Mouse (Mus musculus) hindbrain, embryonic 10.5 days (tissue): ENCODE measurements at regions not wholly inside any gene's neighbourhood (a gene's known extent, or its start where the extent isn't known, plus 50 kb on each side); places are given as distances from the start of the nearest gene placed in this dataset.

Experiments
- DNase-seq: peaks from one replicate; pipeline ENCODE4 v3.0.0-alpha.2; 2017; ENCODE audit warnings: low spot score
- H3K27ac ChIP-seq: fragments of 300-500 bp; sonication (generic); 2 replicates; pipeline ENCODE4 v1.5.1; 2016; ENCODE audit warnings: mild to moderate bottlenecking, moderate library complexity
- H3K27me3 ChIP-seq: fragments of 300-500 bp; sonication (generic); 2 replicates; pipeline ENCODE4 v1.6.1; 2016; ENCODE audit warnings: mild to moderate bottlenecking; ENCODE audit not compliant: poor library complexity, insufficient read depth, severe bottlenecking
- H3K36me3 ChIP-seq: fragments of 300-500 bp; sonication (generic); 2 replicates; pipeline ENCODE4 v1.6.1; 2016; ENCODE audit warnings: mild to moderate bottlenecking, moderate library complexity
- H3K4me1 ChIP-seq: fragments of 300-500 bp; sonication (generic); replicated peaks from 2 replicates; pipeline ENCODE4 v1.6.1; 2016; ENCODE audit warnings: mild to moderate bottlenecking
- H3K4me3 ChIP-seq: fragments of 300-500 bp; sonication (generic); 2 replicates; pipeline ENCODE4 v1.5.1; 2016; ENCODE audit warnings: mild to moderate bottlenecking, moderate library complexity
- H3K9me3 ChIP-seq: fragments of 300-500 bp; sonication (generic); 2 replicates; pipeline ENCODE4 v1.6.1; 2016; ENCODE audit warnings: mild to moderate bottlenecking, moderate library complexity
- WGBS: fragments of 180-500 bp; shearing (Covaris S2); methylation state at CpG from one replicate; pipeline ENCODE4 v1.1.7; 2016; 5-methylcytosine and 5-hydroxymethylcytosine counted together

DNA sequence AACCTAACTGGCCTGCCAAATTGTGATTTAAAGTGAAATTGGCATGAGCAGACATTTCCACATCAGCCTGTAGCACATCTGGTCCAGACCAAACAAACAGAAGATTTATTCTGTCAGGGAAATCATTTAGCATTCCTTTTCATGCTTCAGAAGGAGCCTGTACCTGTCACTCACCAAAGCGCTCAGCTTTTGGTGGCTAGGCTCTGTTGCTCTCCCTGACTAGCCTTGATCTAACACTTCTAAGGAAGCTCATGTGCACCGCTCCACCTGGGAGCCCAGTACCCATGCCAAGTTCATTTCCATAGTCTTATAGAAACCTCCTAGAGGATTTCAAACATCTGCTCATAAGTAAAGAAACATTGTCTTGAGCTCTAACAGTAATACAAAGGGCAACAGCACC is 253.8 kb upstream of the Tfap2d start:
- Histone ChIP-seq H3K9me3 (no peaks in the 10 kb centered on the region), H3K27ac (no peak overlapping the region), H3K27me3 (no peaks in the 10 kb centered on the region), H3K36me3 (no peaks in the 10 kb centered on the region), H3K4me3 (no peak overlapping the region), H3K4me1 (no peaks in the 10 kb centered on the region)
- 80% methylated on average over 2 of the region's 2 CpGs for WGBS
- no peak for DNase-seq

DNA sequence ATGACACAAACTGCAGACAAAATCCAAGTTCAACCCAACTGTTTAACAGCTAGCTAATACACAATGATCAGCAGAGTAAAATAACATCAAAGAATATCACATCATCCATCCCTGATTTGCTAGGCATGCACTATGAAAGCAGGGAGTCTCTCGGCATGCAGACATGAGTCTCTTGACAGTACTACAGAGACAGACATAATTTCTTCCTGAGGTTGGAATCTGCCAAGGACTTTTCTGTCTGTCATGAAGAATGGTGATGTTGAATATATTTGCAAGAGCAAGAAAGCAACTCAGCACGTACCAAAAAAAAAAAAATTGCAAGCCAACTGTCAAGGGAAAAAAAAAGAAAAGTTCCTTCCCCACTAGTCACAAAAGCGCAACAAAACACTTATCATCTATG is 245.4 kb upstream of the Tfap2d start:
- no peak overlapping the region for H3K27ac ChIP-seq
- H3K4me3 ChIP-seq, result no peak overlapping the region
- H3K36me3 ChIP-seq, result no peaks in the 10 kb centered on the region
- no peaks in the 10 kb centered on the region for H3K27me3 ChIP-seq
- DNase-seq, result no peak
- 91% methylated on average over 3 of the region's 3 CpGs for WGBS
- H3K9me3 ChIP-seq, result no peaks in the 10 kb centered on the region
- no peaks in the 10 kb centered on the region for H3K4me1 ChIP-seq

- H3K27me3 ChIP-seq, result no peaks in the 10 kb centered on the region
- H3K9me3 ChIP-seq, result no peaks in the 10 kb centered on the region
- DNase-seq, result no peak
- H3K4me3 ChIP-seq, result no peak overlapping the region
- H3K27ac ChIP-seq, result no peak overlapping the region
- 95% methylated on average over 1 of the region's 1 CpGs for WGBS
- H3K4me1 ChIP-seq, result no peaks in the 10 kb centered on the region
- H3K36me3 ChIP-seq, result no peaks in the 10 kb centered on the region
These were observed 199.6 kb upstream of the Tfap2d start for GRCm38 (mm10) chr1:18903266-18903665.

- Histone ChIP-seq H3K9me3 (no peaks in the 10 kb centered on the region), H3K4me1 (no peaks in the 10 kb centered on the region), H3K27ac (no peak overlapping the region), H3K27me3 (no peaks in the 10 kb centered on the region), H3K36me3 (no peaks in the 10 kb centered on the region), H3K4me3 (no peak overlapping the region)
- WGBS, result 69% methylated on average over 4 of the region's 4 CpGs
- no peak for DNase-seq
These were observed 199.1 kb upstream of the Tfap2d start for GRCm38 (mm10) chr1:18903696-18904095.

- no peaks in the 10 kb centered on the region for H3K4me1 ChIP-seq
- no peaks in the 10 kb centered on the region for H3K27me3 ChIP-seq
- peak; percentile 2 for DNase-seq
- H3K4me3 ChIP-seq, result no peak overlapping the region
- 70% methylated on average over 4 of the region's 4 CpGs for WGBS
- H3K36me3 ChIP-seq, result no peaks in the 10 kb centered on the region
- H3K27ac ChIP-seq, result no peak overlapping the region
- H3K9me3 ChIP-seq, result no peaks in the 10 kb centered on the region
These were observed 191.2 kb upstream of the Tfap2d start for GRCm38 (mm10) chr1:18911578-18911977.

DNA sequence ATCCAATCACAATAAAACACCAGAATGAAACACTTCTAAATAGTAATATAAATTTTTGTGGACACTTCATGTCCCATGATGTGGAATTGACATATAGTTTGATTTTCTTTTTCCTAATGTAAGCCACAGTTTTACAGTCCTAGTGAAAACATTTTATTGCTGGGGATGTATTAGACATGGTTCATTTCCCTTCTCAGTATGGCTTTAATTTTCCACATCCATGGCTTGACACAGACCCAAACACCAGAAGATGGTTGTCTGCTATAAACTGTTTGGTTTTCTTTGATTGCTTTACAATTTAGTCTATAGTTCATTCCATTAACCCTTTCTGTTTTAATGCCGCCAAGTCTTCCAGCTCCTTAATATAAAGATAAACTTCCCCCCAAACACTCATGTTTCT is 146.5 kb upstream of the Tfap2d start:
- 96% methylated on average over 1 of the region's 1 CpGs for WGBS
- no peak for DNase-seq

GRCm38 (mm10) chr1:18956975-18957374 is 145.8 kb upstream of the Tfap2d start:
- Histone ChIP-seq H3K4me3 (no peak overlapping the region), H3K27me3 (no peaks in the 10 kb centered on the region), H3K9me3 (no peaks in the 10 kb centered on the region), H3K4me1 (no peaks in the 10 kb centered on the region), H3K36me3 (no peaks in the 10 kb centered on the region), H3K27ac (no peak overlapping the region)
- WGBS, result 65% methylated on average over 6 of the region's 6 CpGs
- no peak for DNase-seq

More for the DNA sequence above, 146.5 kb upstream of the Tfap2d start:
- Histone ChIP-seq H3K9me3 (no peaks in the 10 kb centered on the region), H3K4me1 (no peaks in the 10 kb centered on the region), H3K27me3 (no peaks in the 10 kb centered on the region), H3K27ac (no peak overlapping the region), H3K4me3 (no peak overlapping the region), H3K36me3 (no peaks in the 10 kb centered on the region)

DNA sequence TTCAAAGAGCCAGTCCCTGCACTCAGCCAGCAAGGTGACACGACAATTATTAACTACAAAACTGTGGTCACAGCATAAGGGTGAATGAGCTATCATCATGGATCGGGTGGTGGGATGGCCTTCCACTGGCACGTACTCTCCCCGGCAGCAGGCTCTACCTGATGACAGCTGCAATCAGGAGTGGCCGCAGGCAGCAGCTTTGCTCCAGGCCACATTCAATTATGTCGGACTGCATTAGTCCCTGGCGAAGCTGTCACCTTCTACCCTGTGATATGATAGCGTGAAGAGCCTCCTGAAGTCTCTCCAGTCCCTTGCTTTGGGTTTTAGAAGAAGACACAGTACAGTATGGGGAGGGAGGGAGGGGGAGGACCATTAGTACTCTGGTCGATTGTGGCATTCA is 141.4 kb upstream of the Tfap2d start:
- H3K4me1 ChIP-seq, result no peaks in the 10 kb centered on the region
- no peaks in the 10 kb centered on the region for H3K36me3 ChIP-seq
- WGBS, result 68% methylated on average over 9 of the region's 9 CpGs
- no peak for DNase-seq
- no peaks in the 10 kb centered on the region for H3K9me3 ChIP-seq
- no peak overlapping the region for H3K27ac ChIP-seq
- no peaks in the 10 kb centered on the region for H3K27me3 ChIP-seq
- H3K4me3 ChIP-seq, result no peak overlapping the region

DNA sequence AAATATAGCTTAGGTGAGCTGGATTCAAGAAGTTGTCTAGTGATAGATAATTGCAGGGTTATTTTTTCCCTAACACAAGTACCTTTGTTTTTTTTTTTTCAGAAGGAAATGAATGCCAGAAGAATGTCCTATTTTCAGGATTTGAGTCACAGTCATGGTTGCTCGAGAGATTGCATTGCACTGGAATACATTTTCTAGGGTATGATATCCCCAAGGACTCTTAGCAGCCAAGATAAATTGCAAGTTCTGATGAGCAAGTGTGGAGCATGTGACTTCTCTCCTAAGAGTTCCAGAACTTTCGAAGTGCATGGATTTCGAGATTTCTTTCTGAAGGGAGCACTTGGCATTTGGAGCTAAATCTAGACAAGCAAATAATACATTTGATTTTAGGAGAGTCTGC is 140.9 kb upstream of the Tfap2d start:
- Histone ChIP-seq H3K4me3 (no peak overlapping the region), H3K27me3 (no peaks in the 10 kb centered on the region), H3K27ac (no peak overlapping the region), H3K36me3 (no peaks in the 10 kb centered on the region), H3K4me1 (no peaks in the 10 kb centered on the region), H3K9me3 (no peaks in the 10 kb centered on the region)
- no peak for DNase-seq
- 87% methylated on average over 3 of the region's 3 CpGs for WGBS

GRCm38 (mm10) chr1:18968935-18969334 is 133.9 kb upstream of the Tfap2d start:
- H3K4me1 ChIP-seq, result no peaks in the 10 kb centered on the region
- no peak overlapping the region for H3K27ac ChIP-seq
- 70% methylated on average over 2 of the region's 2 CpGs for WGBS
- H3K36me3 ChIP-seq, result no peaks in the 10 kb centered on the region
- no peaks in the 10 kb centered on the region for H3K9me3 ChIP-seq
- no peaks in the 10 kb centered on the region for H3K27me3 ChIP-seq
- H3K4me3 ChIP-seq, result no peak overlapping the region
- DNase-seq, result no peak

GRCm38 (mm10) chr1:18970173-18970572 is 132.6 kb upstream of the Tfap2d start:
- Histone ChIP-seq H3K9me3 (no peaks in the 10 kb centered on the region), H3K4me1 (no peaks in the 10 kb centered on the region), H3K27me3 (no peaks in the 10 kb centered on the region), H3K36me3 (no peaks in the 10 kb centered on the region), H3K4me3 (no peak overlapping the region), H3K27ac (no peak overlapping the region)
- DNase-seq, result no peak

GRCm38 (mm10) chr1:18973826-18974620 is 128.8 kb upstream of the Tfap2d start:
- no peaks in the 10 kb centered on the region for H3K27me3 ChIP-seq
- H3K9me3 ChIP-seq, result no peaks in the 10 kb centered on the region
- no peak overlapping the region for H3K27ac ChIP-seq
- DNase-seq, result no peak
- WGBS, result 79% methylated on average over 6 of the region's 6 CpGs
- no peak overlapping the region for H3K4me3 ChIP-seq
- no peaks in the 10 kb centered on the region for H3K4me1 ChIP-seq
- H3K36me3 ChIP-seq, result no peaks in the 10 kb centered on the region

GRCm38 (mm10) chr1:18974860-18975439 is 127.9 kb upstream of the Tfap2d start:
- 89% methylated on average over 2 of the region's 2 CpGs for WGBS
- no peak overlapping the region for H3K4me3 ChIP-seq
- no peaks in the 10 kb centered on the region for H3K27me3 ChIP-seq
- H3K4me1 ChIP-seq, result no peaks in the 10 kb centered on the region
- no peaks in the 10 kb centered on the region for H3K36me3 ChIP-seq
- DNase-seq, result no peak
- H3K9me3 ChIP-seq, result no peaks in the 10 kb centered on the region
- H3K27ac ChIP-seq, result no peak overlapping the region
